ENCODE assay signal across 18 mouse cellular contexts in the genomic region with DNA sequence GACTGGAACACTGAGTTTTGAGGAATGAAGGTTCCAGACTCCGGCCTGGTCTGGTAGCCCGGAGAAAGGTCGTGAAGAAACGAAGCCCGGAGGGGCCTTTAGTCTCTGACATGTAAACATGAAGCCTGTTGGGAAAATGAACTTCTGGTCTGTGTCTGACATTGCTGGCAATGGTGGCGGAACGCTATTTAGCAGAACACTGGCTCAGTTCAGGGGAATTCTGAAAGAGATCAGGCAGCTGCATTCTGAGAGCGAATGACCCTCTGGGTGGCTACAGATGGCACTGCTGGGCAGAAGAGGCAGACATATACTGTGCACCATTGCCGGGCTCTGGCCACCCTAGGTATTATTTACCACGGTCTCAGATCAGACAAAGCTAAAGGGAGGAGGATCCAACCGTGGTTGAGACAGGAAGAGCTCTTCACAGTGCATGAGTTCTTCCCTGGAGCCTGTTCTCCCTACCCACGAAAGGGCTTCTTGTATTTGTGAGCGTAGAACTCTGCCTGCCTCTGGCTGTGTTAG. TPM values are rescaled to one million over a fixed set of nuclear protein-coding genes. Genes with fewer than 3 reads are reported as not detected.
DNase-seq lines count a peak whose midpoint lies in the region; ATAC-seq and TF ChIP-seq lines count a peak whose summit lies in the region.
"Had no signal": no experiment of that assay in that cellular context is flagged by ENCODE, and none has a peak within 500 bp of the region (broad histone marks: within the 10 kb centered on the region; RNA-seq: fewer than 3 reads in every experiment).

No protein-coding gene starts in this region.

- no peaks in the 10 kb centered on the region for H3K27me3 ChIP-seq in kidney, postnatal 0 days (ENCODE audit: insufficient read depth, low read length)
- no peaks in the 10 kb centered on the region for H3K27me3 ChIP-seq in erythroblast, embryonic 14.5 days (ENCODE audit: control insufficient read depth)
- H3K27me3 ChIP-seq in liver, postnatal 0 days (ENCODE audit: insufficient read depth, low read length), result no peaks in the 10 kb centered on the region
- H3K27me3 ChIP-seq: CH12.LX; forebrain, embryonic 13.5 days; heart, embryonic 15.5 days; neural tube, embryonic 12.5 days had no signal

- H3K36me3 ChIP-seq in kidney, postnatal 0 days (ENCODE audit: insufficient read depth, low read length), result no peaks in the 10 kb centered on the region
- peaks cover 52% of the 10 kb centered on the region for H3K36me3 ChIP-seq in erythroblast, embryonic 14.5 days (ENCODE audit: control insufficient read depth)
- H3K36me3 ChIP-seq in liver, postnatal 0 days (replicated peaks; ENCODE audit: insufficient read depth, low read length), result peaks cover 7% of the 10 kb centered on the region
- H3K36me3 ChIP-seq: heart, embryonic 15.5 days; neural tube, embryonic 12.5 days had no signal

- no peak for ATAC-seq in kidney, postnatal 0 days (replicated peaks; ENCODE audit: low FRiP score, low read depth)
- ATAC-seq in liver, postnatal 0 days, result no peak
- ATAC-seq in megakaryocyte progenitor cell, adult 5-6 weeks (replicated peaks; ENCODE audit: poor library complexity), result no peak
- ATAC-seq: forebrain, embryonic 13.5 days; midbrain, embryonic 16.5 days had no signal

- no peak for TF ChIP-seq CTCF in kidney, postnatal 0 days (IDR thresholded peaks at IDR 0.05; ENCODE audit: low read depth)
- TF ChIP-seq CTCF in liver, postnatal 0 days (IDR thresholded peaks at IDR 0.05; ENCODE audit: low read depth), result no peak

- no peak for TF ChIP-seq EP300 in liver, postnatal 0 days (IDR thresholded peaks at IDR 0.05; ENCODE audit: low read depth)

- no peak overlapping the region for H3K9ac ChIP-seq in kidney, postnatal 0 days (ENCODE audit: low read depth, low read length)
- H3K9ac ChIP-seq in liver, postnatal 0 days (replicated peaks), result peak overlapping the region; percentile 88
- H3K9ac ChIP-seq: forebrain, embryonic 13.5 days; heart, embryonic 15.5 days; neural tube, embryonic 12.5 days had no signal

- H3K4me3 ChIP-seq in kidney, postnatal 0 days (replicated peaks; ENCODE audit: low read depth, low read length), result no peak overlapping the region
- H3K4me3 ChIP-seq in erythroblast, embryonic 14.5 days (replicated peaks), result peak overlapping the region; percentile 69
- peak overlapping the region; percentile 60 for H3K4me3 ChIP-seq in liver, postnatal 0 days (ENCODE audit: low read depth, low read length)
- H3K4me3 ChIP-seq: forebrain, embryonic 13.5 days; heart, embryonic 15.5 days; neural tube, embryonic 12.5 days had no signal

- H3K9me3 ChIP-seq in kidney, postnatal 0 days (replicated peaks; ENCODE audit: low read length), result no peaks in the 10 kb centered on the region
- H3K9me3 ChIP-seq in erythroblast, embryonic 14.5 days (ENCODE audit: control insufficient read depth, low read length), result no peaks in the 10 kb centered on the region
- no peaks in the 10 kb centered on the region for H3K9me3 ChIP-seq in liver, postnatal 0 days (ENCODE audit: low read length)
- H3K9me3 ChIP-seq: forebrain, embryonic 13.5 days; heart, embryonic 15.5 days; neural tube, embryonic 12.5 days had no signal

- H3K4me1 ChIP-seq in kidney, postnatal 0 days (replicated peaks; ENCODE audit: insufficient read depth, low read length), result no peaks in the 10 kb centered on the region
- peaks cover 75% of the 10 kb centered on the region for H3K4me1 ChIP-seq in erythroblast, embryonic 14.5 days (ENCODE audit: control insufficient read depth)
- peaks cover 34% of the 10 kb centered on the region for H3K4me1 ChIP-seq in liver, postnatal 0 days (ENCODE audit: insufficient read depth)
- H3K4me1 ChIP-seq: forebrain, embryonic 13.5 days; neural tube, embryonic 12.5 days had no signal

- WGBS in kidney, postnatal 0 days, result 55% methylated on average over 13 of the region's 13 CpGs
- WGBS in liver, postnatal 0 days (ENCODE audit: insufficient replicate concordance), result 55% methylated on average over 13 of the region's 13 CpGs

- no peak overlapping the region; the same call in 1 of the 2 replicates for H3K27ac ChIP-seq in kidney, postnatal 0 days
- H3K27ac ChIP-seq in liver, postnatal 0 days (ENCODE audit: low read depth), result peak overlapping the region; percentile 99
- H3K27ac ChIP-seq: forebrain, embryonic 13.5 days; heart, embryonic 15.5 days; neural tube, embryonic 12.5 days had no signal

- DNase-seq in kidney, postnatal 0 days (ENCODE audit: low spot score), result peak; percentile 2
- DNase-seq in kidney, adult 11 months, result no peak
- DNase-seq in spleen, postnatal 10 days (ENCODE audit: low spot score in 2 of 2), result peak; percentile 34 to 44
- DNase-seq in spleen, postnatal 14 days (ENCODE audit: low spot score in 2 of 2), result no peak
- DNase-seq in liver, postnatal 0 days, result peak; percentile 28
- DNase-seq in thymus, postnatal 10 days (ENCODE audit: low spot score in 2 of 2), result no peak
- DNase-seq: adrenal gland, postnatal 14 days; embryo, embryonic 11 days; lung, postnatal 14 days; retina, postnatal 1 day had no signal

- no peak overlapping the region for H3K4me2 ChIP-seq in kidney, postnatal 0 days (ENCODE audit: low read length)
- H3K4me2 ChIP-seq in liver, postnatal 0 days (ENCODE audit: low read depth, low read length), result peak overlapping the region; percentile 74
- H3K4me2 ChIP-seq: forebrain, embryonic 13.5 days; heart, embryonic 15.5 days; neural tube, embryonic 12.5 days had no signal

RNA-seq across cellular contexts. Expression of a gene that starts 17.9 kb away (rescaled TPM):
- polyA plus RNA-seq in kidney, postnatal 0 days (2015; fragmentation: Nextera tagmentation; extraction: Ambion mirVana), result 1.4 and 1.6 TPM in 2 replicates
- polyA plus RNA-seq in erythroblast, embryonic 14.5 days (2012), result 11.6 and 12.4 TPM in 2 replicates
- 171 and 175 TPM in 2 replicates for polyA plus RNA-seq in liver, postnatal 0 days (2015; fragmentation: Nextera tagmentation; extraction: Ambion mirVana)
- 0.34 and 1.1 TPM in 2 replicates for total RNA-seq in megakaryocyte progenitor cell, adult 5-6 weeks (2015)
- total RNA-seq in megakaryocyte progenitor cell, adult 5-6 weeks (2017), result 1.1 and 1.7 TPM in 2 replicates
- polyA plus RNA-seq: large intestine, adult 2 months; midbrain, embryonic 16.5 days had no signal

RNA-seq across cellular contexts. Expression of a gene that starts 18.1 kb away (rescaled TPM):
- polyA plus RNA-seq in kidney, postnatal 0 days (2015; fragmentation: Nextera tagmentation; extraction: Ambion mirVana), result 33.1 and 35.4 TPM in 2 replicates
- polyA plus RNA-seq in erythroblast, embryonic 14.5 days (2012), result 2.6 and 3.9 TPM in 2 replicates
- 15.5 and 17.3 TPM in 2 replicates for polyA plus RNA-seq in liver, postnatal 0 days (2015; fragmentation: Nextera tagmentation; extraction: Ambion mirVana)
- total RNA-seq in megakaryocyte progenitor cell, adult 5-6 weeks (2015), result 162 and 224 TPM in 2 replicates
- total RNA-seq in megakaryocyte progenitor cell, adult 5-6 weeks (2017), result 204 and 227 TPM in 2 replicates

RNA-seq across cellular contexts. Expression of a gene that starts 56.7 kb away (rescaled TPM):
- 23.5 and 26.0 TPM in 2 replicates for polyA plus RNA-seq in kidney, postnatal 0 days (2015; fragmentation: Nextera tagmentation; extraction: Ambion mirVana)
- polyA plus RNA-seq in erythroblast, embryonic 14.5 days (2012), result 0.66 and 2.0 TPM in 2 replicates
- polyA plus RNA-seq in liver, postnatal 0 days (2015; fragmentation: Nextera tagmentation; extraction: Ambion mirVana), result 28,598 and 33,336 TPM in 2 replicates
- total RNA-seq in megakaryocyte progenitor cell, adult 5-6 weeks (2015), result 108 and 152 TPM in 2 replicates
- 62.9 and 87.2 TPM in 2 replicates for total RNA-seq in megakaryocyte progenitor cell, adult 5-6 weeks (2017)
- total RNA-seq: CH12.LX had no signal

RNA-seq across cellular contexts. Expression of a gene that starts 56.9 kb away (rescaled TPM):
- polyA plus RNA-seq in kidney, postnatal 0 days (2015; fragmentation: Nextera tagmentation; extraction: Ambion mirVana), result 1.9 and 3.2 TPM in 2 replicates
- polyA plus RNA-seq in erythroblast, embryonic 14.5 days (2012), result not detected in 2 replicates
- polyA plus RNA-seq in liver, postnatal 0 days (2015; fragmentation: Nextera tagmentation; extraction: Ambion mirVana), result 5.1 and 6.1 TPM in 2 replicates
- not detected in 2 replicates for total RNA-seq in megakaryocyte progenitor cell, adult 5-6 weeks (2015)
- 5.2 TPM in 1 of 2 replicates, not detected in the other for total RNA-seq in megakaryocyte progenitor cell, adult 5-6 weeks (2017)
- total RNA-seq: CH12.LX had no signal
- polyA plus RNA-seq: large intestine, adult 2 months had no signal

Comparison
In these comparisons a context has a peak if more than half of its experiments do, and no peak if none do; other contexts are left out.
1. DNase-seq: peak in kidney, postnatal 0 days (single experiment), spleen, postnatal 10 days (2 of 2) and liver, postnatal 0 days (single experiment); none in kidney, adult 11 months (single experiment), spleen, postnatal 14 days (0 of 2) and thymus, postnatal 10 days (0 of 2).
2. RNA of a gene that starts 17.9 kb away (polyA plus RNA-seq): 171 to 175 TPM in liver, postnatal 0 days; 11.6 to 12.4 TPM in erythroblast, embryonic 14.5 days and 1.4 to 1.6 TPM in kidney, postnatal 0 days; every median in the first group is over 10 times any median in the second.
3. RNA of a gene that starts 56.7 kb away (polyA plus RNA-seq): 28,598 to 33,336 TPM in liver, postnatal 0 days; 23.5 to 26.0 TPM in kidney, postnatal 0 days and 0.66 to 2.0 TPM in erythroblast, embryonic 14.5 days; every median in the first group is over 1,000 times any median in the second.